Mouse (Mus musculus): ENCODE results near the gene Apba3. TPM values are rescaled to one million over a fixed set of nuclear protein-coding genes. Genes with fewer than 3 reads are reported as not detected.
"Not testable (repeated sequence)": the region's sequence is repeated elsewhere in the genome, so short reads cannot be mapped to it uniquely, and the experiment has no call there.

The Apba3 gene
- polyA plus RNA-seq (2015; fragmentation: Nextera tagmentation; extraction: Ambion mirVana), result 61.9 and 67.9 TPM in 2 replicates

GRCm38 (mm10) chr10:81266211-81267105, at the start of gene Apba3, which contains the start of gene Mrpl54:
Gene Apba3 (plus strand): TSS chr10:81266960.
Gene Mrpl54 (minus strand): TSS chr10:81266934.
- Histone ChIP-seq H3K27me3 (no peaks in the 10 kb centered on the region), H3K36me3 (peaks cover 59% of the 10 kb centered on the region), H3K4me2 (peak within 1 kb of the TSS; percentile 84), H3K9me3 (no peaks in the 10 kb centered on the region), H3K4me3 (peak within 1 kb of the TSS; percentile 80), H3K4me1 (peaks cover 25% of the 10 kb centered on the region), H3K27ac (peak within 1 kb of the TSS; percentile 89), H3K9ac (peak within 1 kb of the TSS; percentile 92)
- WGBS, result under 1% methylated on average over 48 of the region's 48 CpGs
- peak; percentile 86 for ATAC-seq (ENCODE audit: insufficient number of reproducible peaks, insufficient read depth, low FRiP score, low TSS enrichment, low read depth)

GRCm38 (mm10) chr10:81217267-81217666, 49.5 kb upstream of the Apba3 start:
- H3K27ac ChIP-seq; H3K9ac ChIP-seq; H3K4me1 ChIP-seq; H3K4me3 ChIP-seq; H3K9me3 ChIP-seq; H3K4me2 ChIP-seq; H3K27me3 ChIP-seq; ATAC-seq (ENCODE audit: insufficient number of reproducible peaks, insufficient read depth, low FRiP score, low TSS enrichment, low read depth); H3K36me3 ChIP-seq: not testable (repeated sequence)
- WGBS, result 19% methylated on average over 1 of the region's 1 CpGs

- Histone ChIP-seq H3K4me1 (no peaks in the 10 kb centered on the region), H3K27me3 (peaks cover 2% of the 10 kb centered on the region; the same call in 1 of the 2 replicates), H3K36me3 (no peaks in the 10 kb centered on the region), H3K4me2 (no peak overlapping the region), H3K27ac (no peak overlapping the region), H3K9me3 (no peaks in the 10 kb centered on the region), H3K4me3 (no peak overlapping the region), H3K9ac (no peak overlapping the region)
- WGBS, result 39% methylated on average over 7 of the region's 7 CpGs
- ATAC-seq (ENCODE audit: insufficient number of reproducible peaks, insufficient read depth, low FRiP score, low TSS enrichment, low read depth), result no peak
Measured at GRCm38 (mm10) chr10:81217964-81218363, 48.8 kb upstream of the Apba3 start.

GRCm38 (mm10) chr10:81221402-81222015, 45.3 kb upstream of the Apba3 start:
- Histone ChIP-seq H3K4me1 (no peaks in the 10 kb centered on the region), H3K9ac (no peak overlapping the region), H3K27me3 (peaks cover 2% of the 10 kb centered on the region; the same call in 1 of the 2 replicates), H3K4me2 (no peak overlapping the region), H3K9me3 (no peaks in the 10 kb centered on the region), H3K4me3 (no peak overlapping the region), H3K27ac (no peak overlapping the region), H3K36me3 (no peaks in the 10 kb centered on the region)
- WGBS, result 80% methylated on average over 5 of the region's 5 CpGs
- ATAC-seq (ENCODE audit: insufficient number of reproducible peaks, insufficient read depth, low FRiP score, low TSS enrichment, low read depth), result no peak

- not testable (repeated sequence) for H3K9me3 ChIP-seq; H3K4me1 ChIP-seq; H3K4me3 ChIP-seq; H3K27me3 ChIP-seq; H3K27ac ChIP-seq; H3K4me2 ChIP-seq; ATAC-seq (ENCODE audit: insufficient number of reproducible peaks, insufficient read depth, low FRiP score, low TSS enrichment, low read depth); H3K36me3 ChIP-seq; H3K9ac ChIP-seq
- WGBS, result 58% methylated on average over 2 of the region's 2 CpGs
Measured at GRCm38 (mm10) chr10:81223731-81224130, 43.0 kb upstream of the Apba3 start.

GRCm38 (mm10) chr10:81229735-81230437, 36.9 kb upstream of the Apba3 start:
- peaks cover 46% of the 10 kb centered on the region for H3K27me3 ChIP-seq
- H3K4me3 ChIP-seq, result peak overlapping the region; percentile 28
- no peaks in the 10 kb centered on the region for H3K9me3 ChIP-seq
- H3K4me2 ChIP-seq, result peak overlapping the region; percentile 52
- ATAC-seq (ENCODE audit: insufficient number of reproducible peaks, insufficient read depth, low FRiP score, low TSS enrichment, low read depth), result no peak
- no peaks in the 10 kb centered on the region for H3K36me3 ChIP-seq
- 13% methylated on average over 20 of the region's 20 CpGs for WGBS
- H3K27ac ChIP-seq, result no peak overlapping the region
- H3K4me1 ChIP-seq, result peaks cover 22% of the 10 kb centered on the region
- peak overlapping the region; percentile 54 for H3K9ac ChIP-seq

GRCm38 (mm10) chr10:81230438-81231332, 36.1 kb upstream of the Apba3 start, which contains the start of gene Atcay:
Gene Atcay (minus strand): TSS chr10:81230833.
- Histone ChIP-seq H3K4me3 (peak within 1 kb of the TSS; percentile 28), H3K9me3 (no peaks in the 10 kb centered on the region), H3K36me3 (no peaks in the 10 kb centered on the region), H3K27ac (no peak within 1 kb of the TSS), H3K4me2 (peak within 1 kb of the TSS; percentile 52), H3K9ac (peak within 1 kb of the TSS; percentile 54), H3K27me3 (peaks cover 46% of the 10 kb centered on the region), H3K4me1 (peaks cover 22% of the 10 kb centered on the region)
- WGBS, result 6% methylated on average over 27 of the region's 27 CpGs
- ATAC-seq (ENCODE audit: insufficient number of reproducible peaks, insufficient read depth, low FRiP score, low TSS enrichment, low read depth), result no peak

GRCm38 (mm10) chr10:81231436-81231835, 35.3 kb upstream of the Apba3 start:
- no peak for ATAC-seq (ENCODE audit: insufficient number of reproducible peaks, insufficient read depth, low FRiP score, low TSS enrichment, low read depth)
- Histone ChIP-seq H3K36me3 (no peaks in the 10 kb centered on the region), H3K27me3 (peaks cover 46% of the 10 kb centered on the region), H3K4me2 (no peak overlapping the region), H3K4me3 (no peak overlapping the region), H3K9me3 (no peaks in the 10 kb centered on the region), H3K27ac (no peak overlapping the region), H3K4me1 (peaks cover 22% of the 10 kb centered on the region), H3K9ac (no peak overlapping the region)
- 54% methylated on average over 7 of the region's 7 CpGs for WGBS

- Histone ChIP-seq H3K27me3 (peaks cover 51% of the 10 kb centered on the region), H3K27ac (peak within 1 kb of the TSS; percentile 22; the same call in 1 of the 2 replicates), H3K9ac (peak within 1 kb of the TSS; percentile 78), H3K4me2 (peak within 1 kb of the TSS; percentile 70), H3K4me3 (peak within 1 kb of the TSS; percentile 70), H3K4me1 (peaks cover 28% of the 10 kb centered on the region), H3K9me3 (no peaks in the 10 kb centered on the region), H3K36me3 (no peaks in the 10 kb centered on the region)
- peak; percentile 79 for ATAC-seq (ENCODE audit: insufficient number of reproducible peaks, insufficient read depth, low FRiP score, low TSS enrichment, low read depth)
- 9% methylated on average over 29 of the region's 29 CpGs for WGBS
Measured at GRCm38 (mm10) chr10:81232580-81233225, 34.1 kb upstream of the Apba3 start, which contains the start of gene Zfr2. Gene Zfr2 (plus strand): TSS chr10:81233155.

GRCm38 (mm10) chr10:81233226-81233585, 33.6 kb upstream of the Apba3 start:
- peaks cover 56% of the 10 kb centered on the region for H3K27me3 ChIP-seq
- H3K4me1 ChIP-seq, result peaks cover 32% of the 10 kb centered on the region
- WGBS, result under 1% methylated on average over 26 of the region's 28 CpGs
- peak overlapping the region; percentile 70 for H3K4me2 ChIP-seq
- H3K36me3 ChIP-seq, result no peaks in the 10 kb centered on the region
- H3K27ac ChIP-seq, result peak overlapping the region; percentile 22; the same call in 1 of the 2 replicates
- peak overlapping the region; percentile 70 for H3K4me3 ChIP-seq
- ATAC-seq (ENCODE audit: insufficient number of reproducible peaks, insufficient read depth, low FRiP score, low TSS enrichment, low read depth), result peak; percentile 62
- no peaks in the 10 kb centered on the region for H3K9me3 ChIP-seq
- peak overlapping the region; percentile 78 for H3K9ac ChIP-seq

All from embryonic facial prominence, embryonic 13.5 days (tissue).